Comparison of ENCODE assay signal across 9 mouse cellular contexts in the genomic region with DNA sequence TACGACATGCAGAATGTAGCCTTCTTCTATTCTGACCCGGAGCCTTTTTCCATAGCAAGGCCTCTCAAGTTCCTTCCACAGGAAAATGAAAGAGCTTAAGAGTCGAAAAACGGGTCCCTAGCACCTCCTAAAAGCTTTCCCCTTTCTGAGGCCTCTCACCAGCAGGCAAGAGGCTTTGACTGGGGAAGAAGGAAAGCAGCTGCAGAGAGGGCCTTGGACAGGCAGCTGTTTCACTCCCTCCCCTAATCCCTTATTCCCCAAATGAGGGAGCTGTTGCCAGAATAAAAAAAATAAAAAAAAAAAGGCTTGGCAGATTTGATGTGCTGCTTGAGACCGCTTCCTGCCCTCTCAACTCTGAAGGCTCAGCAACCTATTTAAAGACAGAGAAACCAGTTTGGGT. TPM values are rescaled to one million over a fixed set of nuclear protein-coding genes. Genes with fewer than 3 reads are reported as not detected.
DNase-seq lines count a peak whose midpoint lies in the region; ATAC-seq and TF ChIP-seq lines count a peak whose summit lies in the region.
"Had no signal": no experiment of that assay in that cellular context is flagged by ENCODE, and none has a peak within 500 bp of the region (broad histone marks: within the 10 kb centered on the region; RNA-seq: fewer than 3 reads in every experiment).

No protein-coding gene starts in this region.

- H3K4me3 ChIP-seq in layer of hippocampus, adult 2 months, result no peak overlapping the region
- H3K4me3 ChIP-seq in heart, adult 2 months, result no peak overlapping the region
- H3K4me3 ChIP-seq in intestine, postnatal 0 days (ENCODE audit: low read depth, low read length), result no peak overlapping the region
- no peak overlapping the region for H3K4me3 ChIP-seq in lung, postnatal 0 days (ENCODE audit: low read depth, low read length)

- H3K36me3 ChIP-seq in heart, adult 2 months (ENCODE audit: control insufficient read depth, insufficient read depth, low read length), result no peaks in the 10 kb centered on the region
- no peaks in the 10 kb centered on the region for H3K36me3 ChIP-seq in intestine, postnatal 0 days (ENCODE audit: control insufficient read depth, insufficient read depth)
- no peaks in the 10 kb centered on the region for H3K36me3 ChIP-seq in lung, postnatal 0 days (ENCODE audit: insufficient read depth, low read length)

- peak overlapping the region; percentile 73; the same call in 1 of the 2 replicates for H3K27ac ChIP-seq in layer of hippocampus, adult 2 months
- H3K27ac ChIP-seq in heart, adult 2 months, result peak overlapping the region; percentile 26
- 0 out of 2 replicates have a peak overlapping the region, but pooled peaks have one; percentile 46 for H3K27ac ChIP-seq in intestine, postnatal 0 days (ENCODE audit: low read depth, low read length)
- H3K27ac ChIP-seq in lung, postnatal 0 days (ENCODE audit: low read length), result peak overlapping the region; percentile 66

- intact Hi-C loops in heart, adult 2 months (cut with DNase I), result no loop called here

- TF ChIP-seq EP300 in heart, adult 2 months (IDR thresholded peaks at IDR 0.05; ENCODE audit: insufficient read depth, low read depth, low read length), result no peak
- TF ChIP-seq EP300 in lung, postnatal 0 days (IDR thresholded peaks at IDR 0.05), result no peak

- no peak overlapping the region for H3K4me2 ChIP-seq in intestine, postnatal 0 days (replicated peaks; ENCODE audit: low read depth)
- no peak overlapping the region for H3K4me2 ChIP-seq in lung, postnatal 0 days (replicated peaks; ENCODE audit: low read depth, low read length)

- no peak for TF ChIP-seq CTCF in layer of hippocampus, adult 2 months (conservative IDR thresholded peaks at IDR 0.05)
- TF ChIP-seq CTCF in heart, adult 2 months (IDR thresholded peaks at IDR 0.05), result no peak
- no peak for TF ChIP-seq CTCF in intestine, postnatal 0 days (IDR thresholded peaks at IDR 0.05; ENCODE audit: low read depth)
- TF ChIP-seq CTCF in lung, postnatal 0 days (IDR thresholded peaks at IDR 0.05), result no peak

- no peak overlapping the region for H3K9ac ChIP-seq in heart, adult 2 months (ENCODE audit: low read depth, low read length)
- H3K9ac ChIP-seq in intestine, postnatal 0 days (ENCODE audit: low read depth, low read length), result no peak overlapping the region
- no peak overlapping the region for H3K9ac ChIP-seq in lung, postnatal 0 days (replicated peaks; ENCODE audit: low read depth)

- no peaks in the 10 kb centered on the region for H3K27me3 ChIP-seq in heart, adult 2 months (ENCODE audit: control insufficient read depth, insufficient read depth, low read length)
- no peaks in the 10 kb centered on the region for H3K27me3 ChIP-seq in intestine, postnatal 0 days (replicated peaks; ENCODE audit: control insufficient read depth, insufficient read depth, low read length)
- H3K27me3 ChIP-seq in lung, postnatal 0 days (replicated peaks; ENCODE audit: insufficient read depth, low read length), result no peaks in the 10 kb centered on the region

- WGBS in heart, adult 2 months, result 25% methylated on average over 5 of the region's 5 CpGs
- 32% methylated on average over 5 of the region's 5 CpGs for WGBS in intestine, postnatal 0 days
- 21% methylated on average over 5 of the region's 5 CpGs for WGBS in lung, postnatal 0 days

- no peak for ATAC-seq in intestine, postnatal 0 days
- peak; percentile 75 for ATAC-seq in lung, postnatal 0 days

- no peaks in the 10 kb centered on the region for H3K79me2 ChIP-seq in heart, adult 2 months (replicated peaks; ENCODE audit: control insufficient read depth, insufficient read depth, low read length)

- no peaks in the 10 kb centered on the region for H3K9me3 ChIP-seq in intestine, postnatal 0 days (ENCODE audit: control insufficient read depth)
- no peaks in the 10 kb centered on the region for H3K9me3 ChIP-seq in lung, postnatal 0 days (ENCODE audit: low read length)

- H3K4me1 ChIP-seq in heart, adult 2 months (ENCODE audit: control insufficient read depth, insufficient read depth, low read length), result no peaks in the 10 kb centered on the region
- H3K4me1 ChIP-seq in intestine, postnatal 0 days (replicated peaks; ENCODE audit: control insufficient read depth, insufficient read depth, low read length), result no peaks in the 10 kb centered on the region
- no peaks in the 10 kb centered on the region for H3K4me1 ChIP-seq in lung, postnatal 0 days (ENCODE audit: insufficient read depth, low read depth, low read length)

- TF ChIP-seq POLR2A in heart, adult 2 months (IDR thresholded peaks at IDR 0.05; ENCODE audit: insufficient read depth, low read depth, low read length), result no peak

- DNase-seq in layer of hippocampus, adult 2 months (ENCODE audit: low spot score in 2 of 2), result no peak
- no peak for DNase-seq in layer of hippocampus, adult 9-10 months (ENCODE audit: low spot score)
- peak; percentile 42 for DNase-seq in embryo, embryonic 10 days (ENCODE audit: low spot score)
- peak; percentile 30 to 39 for DNase-seq in heart, adult 2 months
- peak; percentile 80 for DNase-seq in lung, postnatal 0 days (ENCODE audit: low spot score)
- peak; percentile 64 for DNase-seq in retina, postnatal 1 day
- no peak for DNase-seq in thymus, postnatal 14 days

RNA-seq across cellular contexts. Expression of a gene that starts 47.1 kb away (rescaled TPM):
- total RNA-seq in layer of hippocampus, adult 2 months (2021), result 100 to 1,000 TPM; 275 to 285 TPM
- 10 to 100 TPM; 20.9 to 21.9 TPM for total RNA-seq in heart, adult 2 months (2021)
- polyA plus RNA-seq in heart, adult 2 months (2012; rRNA removed), result 15.0 and 19.3 TPM in 2 replicates
- polyA plus RNA-seq in intestine, postnatal 0 days (2015; fragmentation: Nextera tagmentation; extraction: Ambion mirVana), result 230 and 233 TPM in 2 replicates
- polyA plus RNA-seq in lung, postnatal 0 days (2015; fragmentation: Nextera tagmentation; extraction: Ambion mirVana), result 284 and 285 TPM in 2 replicates

RNA-seq across cellular contexts. Expression of a gene that starts 59.3 kb away (rescaled TPM):
- 1 to 10 TPM; 2.0 TPM for total RNA-seq in layer of hippocampus, adult 2 months (2021)
- not detected for total RNA-seq in heart, adult 2 months (2021)
- polyA plus RNA-seq in heart, adult 2 months (2012; rRNA removed), result not detected in 2 replicates
- polyA plus RNA-seq in intestine, postnatal 0 days (2015; fragmentation: Nextera tagmentation; extraction: Ambion mirVana), result not detected in 2 replicates
- not detected in 2 replicates for polyA plus RNA-seq in lung, postnatal 0 days (2015; fragmentation: Nextera tagmentation; extraction: Ambion mirVana)
- polyA plus RNA-seq: gonadal fat pad, adult 2 months had no signal

Comparison
In these comparisons a context has a peak if more than half of its experiments do, and no peak if none do; other contexts are left out.
1. DNase-seq: peak in embryo, embryonic 10 days (single experiment), heart, adult 2 months (2 of 2), lung, postnatal 0 days (single experiment) and retina, postnatal 1 day (single experiment); none in layer of hippocampus, adult 2 months (0 of 2), layer of hippocampus, adult 9-10 months (single experiment) and thymus, postnatal 14 days (single experiment).
2. RNA of a gene that starts 47.1 kb away (polyA plus RNA-seq): 284 to 285 TPM in lung, postnatal 0 days and 230 to 233 TPM in intestine, postnatal 0 days; 15.0 to 19.3 TPM in heart, adult 2 months; every median in the first group is over 10 times any median in the second.
3. Peak in every context shown above with its lines, with median percentiles within 50 percentile points of each other: H3K27ac ChIP-seq.